Mouse (Mus musculus): ENCODE results near the gene Slc45a2. TPM values are rescaled to one million over a fixed set of nuclear protein-coding genes. Genes with fewer than 3 reads are reported as not detected.

Slc45a2 gene
- polyA plus RNA-seq, 1 experiment from 2014 or later: not detected

GRCm38 (mm10) chr15:11026801-11027561 lies 26.5 kb downstream of the Slc45a2 start:
- Histone ChIP-seq H3K4me3 (ENCODE audit: low read depth, low read length) (no peak overlapping the region), H3K27me3 (replicated peaks; ENCODE audit: control insufficient read depth, insufficient read depth, low read length) (no peaks in the 10 kb centered on the region), H3K9me3 (replicated peaks; ENCODE audit: control insufficient read depth, low read length) (no peaks in the 10 kb centered on the region), H3K4me1 (ENCODE audit: control insufficient read depth, insufficient read depth, low read length) (no peaks in the 10 kb centered on the region), H3K36me3 (ENCODE audit: control insufficient read depth, insufficient read depth, low read length) (no peaks in the 10 kb centered on the region), H3K4me2 (ENCODE audit: low read length) (no peak overlapping the region), H3K9ac (ENCODE audit: low read length) (no peak overlapping the region), H3K27ac (ENCODE audit: low read depth, low read length) (no peak overlapping the region)
- ATAC-seq: no peak
- WGBS: 80% methylated on average over 4 of the region's 4 CpGs
- DNase-seq (ENCODE audit: low spot score): no peak

- WGBS: 92% methylated on average over 3 of the region's 3 CpGs
- no peak overlapping the region for H3K4me3 ChIP-seq (ENCODE audit: low read depth, low read length)
- no peaks in the 10 kb centered on the region for H3K4me1 ChIP-seq (ENCODE audit: control insufficient read depth, insufficient read depth, low read length)
- DNase-seq (ENCODE audit: low spot score) (no peak), ATAC-seq (no peak)
- H3K4me2 ChIP-seq (ENCODE audit: low read length): no peak overlapping the region
- H3K36me3 ChIP-seq (ENCODE audit: control insufficient read depth, insufficient read depth, low read length): no peaks in the 10 kb centered on the region
- no peaks in the 10 kb centered on the region for H3K9me3 ChIP-seq (replicated peaks; ENCODE audit: control insufficient read depth, low read length)
- H3K9ac ChIP-seq (ENCODE audit: low read length): no peak overlapping the region
- H3K27me3 ChIP-seq (replicated peaks; ENCODE audit: control insufficient read depth, insufficient read depth, low read length): peaks cover 5% of the 10 kb centered on the region
- no peak overlapping the region for H3K27ac ChIP-seq (ENCODE audit: low read depth, low read length)
These were observed 29.7 kb downstream of the Slc45a2 start for GRCm38 (mm10) chr15:11030188-11030587.

GRCm38 (mm10) chr15:11035947-11036474 lies 35.5 kb downstream of the Slc45a2 start:
- WGBS: 5% methylated on average over 34 of the region's 34 CpGs
- DNase-seq (ENCODE audit: low spot score): peak; percentile 25
- peak overlapping the region; percentile 55 for H3K4me2 ChIP-seq (ENCODE audit: low read length)
- ATAC-seq: no peak
- peak overlapping the region; percentile 29 for H3K4me3 ChIP-seq (ENCODE audit: low read depth, low read length)
- no peaks in the 10 kb centered on the region for H3K9me3 ChIP-seq (replicated peaks; ENCODE audit: control insufficient read depth, low read length)
- H3K36me3 ChIP-seq (ENCODE audit: control insufficient read depth, insufficient read depth, low read length): no peaks in the 10 kb centered on the region
- no peak overlapping the region for H3K27ac ChIP-seq (ENCODE audit: low read depth, low read length)
- peaks cover 4% of the 10 kb centered on the region; the same call in 1 of the 2 replicates for H3K4me1 ChIP-seq (ENCODE audit: control insufficient read depth, insufficient read depth, low read length)
- no peak overlapping the region; the same call in 1 of the 2 replicates for H3K9ac ChIP-seq (ENCODE audit: low read length)
- H3K27me3 ChIP-seq (replicated peaks; ENCODE audit: control insufficient read depth, insufficient read depth, low read length): peaks cover 37% of the 10 kb centered on the region

- peaks cover 37% of the 10 kb centered on the region for H3K27me3 ChIP-seq (replicated peaks; ENCODE audit: control insufficient read depth, insufficient read depth, low read length)
- no peaks in the 10 kb centered on the region for H3K9me3 ChIP-seq (replicated peaks; ENCODE audit: control insufficient read depth, low read length)
- H3K4me2 ChIP-seq (ENCODE audit: low read length): peak overlapping the region; percentile 55
- peaks cover 4% of the 10 kb centered on the region; the same call in 1 of the 2 replicates for H3K4me1 ChIP-seq (ENCODE audit: control insufficient read depth, insufficient read depth, low read length)
- peak; percentile 5 for DNase-seq (ENCODE audit: low spot score)
- H3K27ac ChIP-seq (ENCODE audit: low read depth, low read length): no peak overlapping the region
- peak overlapping the region; percentile 29 for H3K4me3 ChIP-seq (ENCODE audit: low read depth, low read length)
- ATAC-seq: peak; percentile 27; the same call in 1 of the 2 replicates
- 1% methylated on average over 49 of the region's 49 CpGs for WGBS
- H3K9ac ChIP-seq (ENCODE audit: low read length): peak overlapping the region; percentile 40; the same call in 1 of the 2 replicates
- no peaks in the 10 kb centered on the region for H3K36me3 ChIP-seq (ENCODE audit: control insufficient read depth, insufficient read depth, low read length)
These were observed 36.2 kb downstream of the Slc45a2 start for GRCm38 (mm10) chr15:11036535-11037375.

GRCm38 (mm10) chr15:11037376-11037695 lies 36.8 kb downstream of the Slc45a2 start:
- H3K27me3 ChIP-seq (replicated peaks; ENCODE audit: control insufficient read depth, insufficient read depth, low read length): peaks cover 37% of the 10 kb centered on the region
- WGBS: under 1% methylated on average over 8 of the region's 8 CpGs

GRCm38 (mm10) chr15:11037711-11038110 lies 37.2 kb downstream of the Slc45a2 start, which contains the start of gene Rxfp3:
Rxfp3 (minus strand) TSS chr15:11037991.
- Histone ChIP-seq H3K27me3 (replicated peaks; ENCODE audit: control insufficient read depth, insufficient read depth, low read length) (peaks cover 37% of the 10 kb centered on the region), H3K4me2 (ENCODE audit: low read length) (peak within 1 kb of the TSS; percentile 55), H3K9ac (ENCODE audit: low read length) (peak within 1 kb of the TSS; percentile 40; the same call in 1 of the 2 replicates), H3K4me1 (ENCODE audit: control insufficient read depth, insufficient read depth, low read length) (peaks cover 4% of the 10 kb centered on the region; the same call in 1 of the 2 replicates), H3K36me3 (ENCODE audit: control insufficient read depth, insufficient read depth, low read length) (no peaks in the 10 kb centered on the region), H3K9me3 (replicated peaks; ENCODE audit: control insufficient read depth, low read length) (no peaks in the 10 kb centered on the region), H3K27ac (ENCODE audit: low read depth, low read length) (no peak within 1 kb of the TSS), H3K4me3 (ENCODE audit: low read depth, low read length) (peak within 1 kb of the TSS; percentile 29)
- DNase-seq (ENCODE audit: low spot score) (peak; percentile 3), ATAC-seq (no peak)
- 3% methylated on average over 16 of the region's 16 CpGs for WGBS

More at GRCm38 (mm10) chr15:11037376-11037695, 36.8 kb downstream of the Slc45a2 start:
- Histone ChIP-seq H3K4me2 (ENCODE audit: low read length) (peak overlapping the region; percentile 55), H3K27ac (ENCODE audit: low read depth, low read length) (no peak overlapping the region), H3K36me3 (ENCODE audit: control insufficient read depth, insufficient read depth, low read length) (no peaks in the 10 kb centered on the region), H3K9ac (ENCODE audit: low read length) (0 out of 2 replicates have a peak overlapping the region, but pooled peaks have one; percentile 40), H3K4me3 (ENCODE audit: low read depth, low read length) (peak overlapping the region; percentile 29), H3K9me3 (replicated peaks; ENCODE audit: control insufficient read depth, low read length) (no peaks in the 10 kb centered on the region), H3K4me1 (ENCODE audit: control insufficient read depth, insufficient read depth, low read length) (peaks cover 4% of the 10 kb centered on the region; the same call in 1 of the 2 replicates)
- 0 out of 2 replicates have a peak, but pooled peaks have one; percentile 18 for ATAC-seq
- DNase-seq (ENCODE audit: low spot score): peak; percentile 2

- H3K4me2 ChIP-seq (ENCODE audit: low read length): no peak overlapping the region
- 3% methylated on average over 12 of the region's 12 CpGs for WGBS
- DNase-seq (ENCODE audit: low spot score): peak; percentile 80
These were observed 38.0 kb downstream of the Slc45a2 start for GRCm38 (mm10) chr15:11038476-11038875.

GRCm38 (mm10) chr15:11040067-11040466 lies 39.5 kb downstream of the Slc45a2 start:
- WGBS: 76% methylated on average over 5 of the region's 5 CpGs
- H3K36me3 ChIP-seq (ENCODE audit: control insufficient read depth, insufficient read depth, low read length): no peaks in the 10 kb centered on the region
- no peak overlapping the region for H3K27ac ChIP-seq (ENCODE audit: low read depth, low read length)
- DNase-seq (ENCODE audit: low spot score): no peak
- H3K4me1 ChIP-seq (ENCODE audit: control insufficient read depth, insufficient read depth, low read length): peaks cover 4% of the 10 kb centered on the region; the same call in 1 of the 2 replicates
- H3K9me3 ChIP-seq (replicated peaks; ENCODE audit: control insufficient read depth, low read length): no peaks in the 10 kb centered on the region
- no peak overlapping the region for H3K9ac ChIP-seq (ENCODE audit: low read length)
- no peak overlapping the region for H3K4me2 ChIP-seq (ENCODE audit: low read length)
- no peak overlapping the region for H3K4me3 ChIP-seq (ENCODE audit: low read depth, low read length)
- no peak for ATAC-seq
- peaks cover 33% of the 10 kb centered on the region for H3K27me3 ChIP-seq (replicated peaks; ENCODE audit: control insufficient read depth, insufficient read depth, low read length)

More at GRCm38 (mm10) chr15:11038476-11038875, 38.0 kb downstream of the Slc45a2 start:
- Histone ChIP-seq H3K9ac (ENCODE audit: low read length) (no peak overlapping the region), H3K4me1 (ENCODE audit: control insufficient read depth, insufficient read depth, low read length) (peaks cover 4% of the 10 kb centered on the region; the same call in 1 of the 2 replicates), H3K27me3 (replicated peaks; ENCODE audit: control insufficient read depth, insufficient read depth, low read length) (peaks cover 37% of the 10 kb centered on the region), H3K9me3 (replicated peaks; ENCODE audit: control insufficient read depth, low read length) (no peaks in the 10 kb centered on the region), H3K27ac (ENCODE audit: low read depth, low read length) (no peak overlapping the region), H3K4me3 (ENCODE audit: low read depth, low read length) (no peak overlapping the region), H3K36me3 (ENCODE audit: control insufficient read depth, insufficient read depth, low read length) (no peaks in the 10 kb centered on the region)
- no peak for ATAC-seq
